Mouse (Mus musculus) MEL (cell line): ENCODE results near the gene Tmprss6. TPM values are rescaled to one million over a fixed set of nuclear protein-coding genes. Genes with fewer than 3 reads are reported as not detected.

Experiments used
- DNase-seq: peaks from one replicate; pipeline ENCODE4 v3.0.0; 2011; ENCODE audit warnings: low read depth, low spot score
- H3K27ac ChIP-seq: 2 replicates; pipeline ENCODE4 v1.5.1; 2012; ENCODE audit warnings: low read depth, mild to moderate bottlenecking, control low read depth, low read length, moderate library complexity; ENCODE audit not compliant: control insufficient read depth
- H3K27me3 ChIP-seq, 2 experiments: fragments of 150-350 bp in 1 of 2; sonication (generic) in 1 of 2; 2 replicates each; pipeline ENCODE4 v1.6.1; 2012; ENCODE audit warnings: low read length in 2 of 2, mild to moderate bottlenecking in 2 of 2, improper control_type of control experiment in 1 of 2, moderate library complexity in 1 of 2; ENCODE audit not compliant: insufficient read depth in 2 of 2, control insufficient read depth in 1 of 2
- H3K36me3 ChIP-seq, 2 experiments: 2 replicates each; pipeline ENCODE4 v1.6.1; 2012 to 2014; ENCODE audit warnings: low read length in 2 of 2, improper control_type of control experiment in 1 of 2, inconsistent platforms in 1 of 2, mild to moderate bottlenecking in 1 of 2; ENCODE audit not compliant: insufficient read depth in 2 of 2, control insufficient read depth in 1 of 2
- H3K4me1 ChIP-seq, 2 experiments: fragments of 150-350 bp in 1 of 2; sonication (generic) in 1 of 2; 2 replicates each; pipeline ENCODE4 v1.6.1; 2012; ENCODE audit warnings: low read length in 2 of 2, improper control_type of control experiment in 1 of 2, mild to moderate bottlenecking in 1 of 2; ENCODE audit not compliant: insufficient read depth in 2 of 2, control insufficient read depth in 1 of 2
- H3K4me3 ChIP-seq, 2 experiments: fragments of 150-350 bp in 1 of 2; sonication (generic) in 1 of 2; 2 replicates each; pipeline ENCODE4 v1.5.1; 2012; ENCODE audit warnings: low read depth in 2 of 2, low read length in 2 of 2, mild to moderate bottlenecking in 2 of 2, moderate library complexity in 2 of 2, control low read depth in 1 of 2, improper control_type of control experiment in 1 of 2; ENCODE audit not compliant: control insufficient read depth in 1 of 2, insufficient read depth in 1 of 2
- H3K79me2 ChIP-seq: 2 replicates; pipeline ENCODE4 v1.6.1; 2012; ENCODE audit warnings: mild to moderate bottlenecking, low read length, moderate library complexity; ENCODE audit not compliant: control insufficient read depth, poor library complexity, insufficient read depth
- H3K9ac ChIP-seq: 2 replicates; pipeline ENCODE4 v1.6.1; 2012; ENCODE audit warnings: low read depth, mild to moderate bottlenecking, control low read depth, low read length, moderate library complexity; ENCODE audit not compliant: control insufficient read depth, poor library complexity, severe bottlenecking
- H3K9me3 ChIP-seq: fragments of 150-350 bp; sonication (generic); replicated peaks from 2 replicates; pipeline ENCODE4 v1.6.1; 2012; ENCODE audit warnings: mild to moderate bottlenecking, low read length, improper control_type of control experiment, moderate library complexity; ENCODE audit not compliant: insufficient read depth
- CTCF ChIP-seq, 3 experiments: IDR thresholded peaks in 2 of 3; conservative IDR thresholded peaks in 1 of 3; 2 replicates each; pipeline ENCODE4 v1.5.1; 2011 to 2012; ENCODE audit warnings: low read length in 3 of 3, low read depth in 2 of 3, mild to moderate bottlenecking in 2 of 3, improper control_type of control experiment in 1 of 3, inconsistent platforms in 1 of 3, mixed read lengths in 1 of 3, moderate library complexity in 1 of 3; ENCODE audit not compliant: control insufficient read depth in 1 of 3, insufficient read depth in 1 of 3, poor library complexity in 1 of 3, severe bottlenecking in 1 of 3
- E2F4 ChIP-seq: IDR thresholded peaks from 2 replicates; pipeline ENCODE4 v1.6.1; 2011; ENCODE audit warnings: low read depth, low read length, improper control_type of control experiment, borderline replicate concordance
- ELF1 ChIP-seq: IDR thresholded peaks from 2 replicates; pipeline ENCODE4 v1.6.1; 2014; ENCODE audit warnings: low read depth, mild to moderate bottlenecking, inconsistent platforms, low read length, improper control_type of control experiment, moderate library complexity
- ETS1 ChIP-seq: IDR thresholded peaks from 2 replicates; pipeline ENCODE4 v1.6.1; 2012; ENCODE audit warnings: low read depth, mild to moderate bottlenecking, inconsistent platforms, low read length, improper control_type of control experiment, moderate library complexity
- NELFE ChIP-seq: IDR thresholded peaks from 2 replicates; pipeline ENCODE4 v1.6.1; 2011; ENCODE audit warnings: low read depth, low read length, improper control_type of control experiment
- POLR2AphosphoS5 ChIP-seq: IDR thresholded peaks from 2 replicates; pipeline ENCODE4 v1.6.1; 2012; ENCODE audit warnings: low read depth, borderline replicate concordance, mild to moderate bottlenecking, inconsistent platforms, low read length, moderate library complexity, mixed read lengths
- RCOR1 ChIP-seq: IDR thresholded peaks from 2 replicates; pipeline ENCODE4 v1.6.1; 2012; ENCODE audit warnings: low read depth, mild to moderate bottlenecking, inconsistent platforms, low read length, improper control_type of control experiment
- SIN3A ChIP-seq: IDR thresholded peaks from 2 replicates; pipeline ENCODE4 v1.6.1; 2012; ENCODE audit warnings: low read length, improper control_type of control experiment, inconsistent platforms
- SMC3 ChIP-seq: IDR thresholded peaks from 2 replicates; pipeline ENCODE4 v1.6.1; 2011; ENCODE audit warnings: low read depth, low read length, improper control_type of control experiment
- UBTF ChIP-seq: IDR thresholded peaks from 2 replicates; pipeline ENCODE4 v1.6.1; 2012; ENCODE audit warnings: low read depth, mild to moderate bottlenecking, inconsistent platforms, low read length, improper control_type of control experiment, moderate library complexity, borderline replicate concordance; ENCODE audit not compliant: insufficient read depth
- ZKSCAN1 ChIP-seq: IDR thresholded peaks from 2 replicates; pipeline ENCODE4 v1.6.1; 2012; ENCODE audit warnings: low read depth, mild to moderate bottlenecking, inconsistent platforms, low read length, improper control_type of control experiment, moderate library complexity
- ZMIZ1 ChIP-seq: IDR thresholded peaks from 2 replicates; pipeline ENCODE4 v1.6.1; 2012; ENCODE audit warnings: low read depth, mild to moderate bottlenecking, inconsistent platforms, low read length, improper control_type of control experiment, moderate library complexity
- ZNF384 ChIP-seq: IDR thresholded peaks from 2 replicates; pipeline ENCODE4 v1.6.1; 2012; ENCODE audit warnings: low read depth, mild to moderate bottlenecking, inconsistent platforms, low read length, improper control_type of control experiment
- polyA plus RNA-seq, 2 experiments: library from polyadenylated mRNA; stranded (reverse) in 1 of 2; unstranded in 1 of 2; fragments of >175 nt in 1 of 2; fragments of >200 nt in 1 of 2; gene quantifications; 2 replicates each; pipeline versions ENCODE4 v1.2.1 to v1.2.4; 2012; ENCODE audit warnings: low replicate concordance in 2 of 2, low read depth in 1 of 2; ENCODE audit not compliant: insufficient read length in 2 of 2, insufficient read depth in 1 of 2, missing spikeins in 1 of 2
- total RNA-seq: library from RNA; depleted of rRNA; stranded (reverse); fragments of 300-350 nt; gene quantifications from 2 replicates; pipeline ENCODE4 v1.2.3, GENCODE M21; 2012

The Tmprss6 gene
- total and polyA plus RNA-seq, 3 experiments = 0.11 to 0.12 TPM; not detected in 1

DNA sequence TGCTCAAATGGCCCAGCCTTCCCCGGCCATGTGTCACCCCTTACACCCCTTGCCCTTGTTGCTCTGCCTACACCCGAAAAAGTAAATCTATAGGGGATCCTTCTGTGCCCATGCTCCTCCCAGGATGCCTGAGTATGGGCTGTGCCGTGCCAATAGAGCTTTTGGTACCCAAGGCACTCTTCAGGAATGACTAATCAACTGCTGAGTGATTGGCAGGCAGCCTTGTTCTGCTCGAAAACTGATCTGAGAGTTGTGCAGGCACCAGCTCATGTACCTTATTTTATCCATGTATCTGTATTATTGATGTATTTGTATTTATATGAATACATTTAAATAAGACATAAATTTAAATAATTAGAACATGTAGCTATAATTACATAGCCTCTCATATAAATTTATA lies 18.6 kb upstream of the Tmprss6 start:
- TF ChIP-seq ETS1 (no peak), RCOR1 (no peak), SMC3 (no peak), E2F4 (no peak), POLR2AphosphoS5 (no peak), UBTF (no peak)
- TF ChIP-seq, all 39 proteins: peak for 0
- no peak for DNase-seq
- Histone ChIP-seq H3K4me3 (no peak overlapping the region), H3K36me3 (no peaks in the 10 kb centered on the region), H3K79me2 (no peaks in the 10 kb centered on the region), H3K9me3 (no peaks in the 10 kb centered on the region), H3K27me3 (peaks cover 18 to 27% of the 10 kb centered on the region in 2 experiments), H3K9ac (no peak overlapping the region), H3K4me1 (no peaks in the 10 kb centered on the region), H3K27ac (no peak overlapping the region)

GRCm38 (mm10) chr15:78486564-78486963 lies 18.1 kb upstream of the Tmprss6 start:
- Histone ChIP-seq H3K4me3 (no peak overlapping the region), H3K27ac (no peak overlapping the region), H3K9ac (no peak overlapping the region), H3K36me3 (no peaks in the 10 kb centered on the region), H3K27me3 (peaks cover 18 to 27% of the 10 kb centered on the region in 2 experiments), H3K79me2 (no peaks in the 10 kb centered on the region), H3K9me3 (no peaks in the 10 kb centered on the region), H3K4me1 (no peaks in the 10 kb centered on the region)
- TF ChIP-seq CTCF (IDR thresholded peaks at IDR 0.05 in 2 of 3, conservative IDR thresholded peaks at IDR 0.05 in 1 of 3; ENCODE audit: control insufficient read depth in 1 of 3, insufficient read depth in 1 of 3, low read depth in 2 of 3, low read length in 3 of 3, poor library complexity in 1 of 3, severe bottlenecking in 1 of 3) = no peak
- TF ChIP-seq ZNF384 = no peak
- no peak for TF ChIP-seq ZKSCAN1
- no peak for TF ChIP-seq E2F4
- TF ChIP-seq SIN3A = no peak
- no peak for TF ChIP-seq NELFE
- no peak for TF ChIP-seq RCOR1
- no peak for TF ChIP-seq ZMIZ1
- no peak for TF ChIP-seq ELF1
- no peak for TF ChIP-seq UBTF
- DNase-seq = no peak

- Histone ChIP-seq H3K27me3 (peaks cover 18 to 24% of the 10 kb centered on the region in 2 experiments), H3K4me3 (no peak overlapping the region), H3K79me2 (no peaks in the 10 kb centered on the region), H3K27ac (no peak overlapping the region), H3K9me3 (no peaks in the 10 kb centered on the region), H3K9ac (no peak overlapping the region), H3K36me3 (no peaks in the 10 kb centered on the region), H3K4me1 (no peaks in the 10 kb centered on the region)
- no peak for DNase-seq
- TF ChIP-seq ZKSCAN1 = no peak
Observed at GRCm38 (mm10) chr15:78483311-78483710, 14.9 kb upstream of the Tmprss6 start.
